Mouse (Mus musculus): Measurements from ENCODE around the gene Sema6d.

GRCm38 (mm10) chr2:124145528-124145927 is 55.8 kb downstream of the Sema6d start:
- TF ChIP-seq GATA1 (IDR thresholded peaks at IDR 0.05; ENCODE audit: low read length) (no peak), TAL1 (IDR thresholded peaks at IDR 0.05; ENCODE audit: low read length) (no peak)

All from erythroblast, embryonic 14.5 days (primary cell).